Mouse (Mus musculus): ENCODE measurements around the gene Ptprcap. TPM values are rescaled to one million over a fixed set of nuclear protein-coding genes. Genes with fewer than 3 reads are reported as not detected.

Ptprcap gene
- total RNA-seq, 1 experiment from 2014 or later: 3.9 TPM

DNA sequence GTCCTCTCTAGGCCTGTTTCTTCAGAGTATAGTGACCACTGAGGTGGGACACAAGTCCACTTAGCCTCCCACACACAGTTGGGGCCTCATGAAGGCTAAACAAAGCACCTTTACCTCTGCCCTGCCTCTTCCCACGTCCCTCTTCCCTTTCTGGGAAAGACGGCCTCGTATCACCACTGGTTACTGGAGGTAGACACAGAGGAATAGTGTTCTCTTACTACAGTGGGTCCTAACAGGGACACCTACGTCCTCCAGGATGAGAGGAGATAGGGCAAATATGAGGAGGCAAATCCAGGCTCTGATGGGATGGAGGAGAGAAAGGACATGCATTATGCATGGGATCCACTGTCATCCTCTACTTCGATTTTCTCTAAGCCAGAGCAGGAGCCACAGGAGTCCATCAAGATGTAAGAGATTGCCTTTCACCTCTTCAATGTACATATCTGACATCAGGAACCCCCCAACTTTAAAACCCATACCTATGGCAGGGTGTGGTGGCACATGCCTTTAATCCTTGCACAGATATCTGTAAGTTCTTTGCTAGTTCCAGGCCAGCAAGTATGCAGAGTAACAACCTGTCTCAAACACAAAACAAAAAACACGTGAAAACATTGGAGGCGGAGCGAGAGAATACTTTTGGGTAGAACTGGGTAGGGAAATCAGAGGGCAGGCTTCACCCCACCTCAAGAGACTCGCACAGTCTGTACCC lies 5.5 kb upstream of the Ptprcap start:
- DNase-seq: no peak

DNA sequence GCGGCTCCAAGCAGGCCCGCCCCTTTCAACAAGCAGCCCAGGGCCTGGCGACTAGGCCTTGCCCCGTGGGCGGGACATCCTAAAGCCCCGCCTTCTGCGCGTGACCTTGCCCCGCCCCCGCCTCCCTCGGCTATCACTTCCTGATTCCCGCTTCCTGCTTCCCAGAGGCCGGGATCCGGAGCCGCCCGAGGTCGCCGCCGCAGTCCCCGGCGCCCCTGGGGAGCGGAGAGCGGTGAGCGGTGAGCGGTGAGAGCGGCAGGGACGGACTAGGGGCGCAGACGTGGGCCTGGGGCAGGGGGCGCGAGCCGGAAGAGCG lies 5.0 kb upstream of the Ptprcap start, which contains the start of gene Coro1b:
Coro1b (plus strand) TSS at position 129 of the 316 bp plus-strand sequence.
- peak; percentile 98 for DNase-seq

DNA sequence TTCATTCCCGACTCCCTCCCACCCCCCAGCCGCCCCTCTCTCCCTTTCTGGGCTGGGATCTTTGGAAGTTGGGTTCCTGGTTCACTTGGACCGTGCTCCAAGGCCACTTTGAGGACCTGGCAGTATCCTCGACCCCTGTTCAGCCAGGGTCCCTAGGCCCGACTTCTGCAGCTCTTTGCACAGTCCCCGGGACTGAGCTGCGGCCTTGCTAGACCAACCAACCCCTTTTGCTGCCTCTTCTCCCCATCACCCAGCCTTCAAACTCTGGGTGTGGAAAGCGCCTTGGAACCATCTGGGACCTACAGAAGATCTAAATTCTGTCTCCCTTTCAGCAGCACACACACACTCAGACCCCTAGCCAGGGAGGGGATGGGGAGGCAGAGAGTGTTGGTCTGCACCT lies 4.6 kb upstream of the Ptprcap start:
- DNase-seq: no peak

DNA sequence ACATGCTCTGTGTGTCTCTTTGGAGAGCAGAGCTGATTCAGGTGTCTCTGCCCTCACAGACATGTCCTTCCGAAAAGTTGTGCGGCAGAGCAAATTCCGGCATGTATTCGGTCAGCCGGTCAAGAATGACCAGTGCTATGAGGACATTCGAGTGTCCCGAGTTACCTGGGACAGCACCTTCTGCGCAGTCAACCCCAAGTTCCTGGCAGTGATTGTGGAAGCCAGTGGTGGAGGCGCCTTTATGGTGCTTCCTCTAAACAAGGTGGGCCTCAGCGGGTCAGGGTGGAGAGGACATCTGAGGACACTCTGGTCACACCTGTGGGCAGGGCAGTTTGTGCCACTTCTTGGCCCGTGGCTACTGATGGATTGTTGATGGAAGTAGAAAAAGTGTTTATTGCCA lies 4.1 kb upstream of the Ptprcap start:
- no peak for DNase-seq

DNA sequence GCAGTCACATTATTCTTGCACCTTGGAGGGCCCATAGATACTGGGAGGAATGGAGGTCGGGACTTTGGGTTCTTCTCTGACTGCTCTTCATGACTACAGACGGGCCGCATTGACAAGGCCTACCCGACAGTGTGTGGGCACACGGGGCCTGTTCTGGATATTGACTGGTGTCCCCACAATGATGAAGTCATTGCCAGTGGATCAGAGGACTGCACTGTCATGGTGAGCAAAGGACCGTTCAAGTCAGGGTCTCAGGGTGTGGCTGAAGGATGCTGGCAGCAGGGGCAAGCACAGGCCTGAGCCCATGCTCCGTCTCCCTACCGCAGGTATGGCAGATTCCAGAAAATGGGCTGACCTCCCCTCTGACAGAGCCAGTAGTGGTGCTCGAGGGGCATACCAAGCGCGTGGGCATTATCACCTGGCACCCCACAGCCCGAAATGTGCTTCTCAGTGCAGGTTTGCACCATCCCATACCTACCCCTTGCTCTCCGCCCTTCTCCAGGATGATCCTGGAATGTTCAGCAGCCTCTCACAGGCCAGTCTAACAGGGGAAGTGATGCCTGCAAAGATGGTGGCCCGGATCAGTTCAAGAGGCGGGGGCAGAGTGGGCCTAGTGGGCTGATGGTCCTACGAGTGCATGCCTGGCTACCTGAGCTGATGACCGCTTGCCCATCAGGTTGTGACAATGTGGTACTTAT lies 3.5 kb upstream of the Ptprcap start:
- no peak for DNase-seq

DNA sequence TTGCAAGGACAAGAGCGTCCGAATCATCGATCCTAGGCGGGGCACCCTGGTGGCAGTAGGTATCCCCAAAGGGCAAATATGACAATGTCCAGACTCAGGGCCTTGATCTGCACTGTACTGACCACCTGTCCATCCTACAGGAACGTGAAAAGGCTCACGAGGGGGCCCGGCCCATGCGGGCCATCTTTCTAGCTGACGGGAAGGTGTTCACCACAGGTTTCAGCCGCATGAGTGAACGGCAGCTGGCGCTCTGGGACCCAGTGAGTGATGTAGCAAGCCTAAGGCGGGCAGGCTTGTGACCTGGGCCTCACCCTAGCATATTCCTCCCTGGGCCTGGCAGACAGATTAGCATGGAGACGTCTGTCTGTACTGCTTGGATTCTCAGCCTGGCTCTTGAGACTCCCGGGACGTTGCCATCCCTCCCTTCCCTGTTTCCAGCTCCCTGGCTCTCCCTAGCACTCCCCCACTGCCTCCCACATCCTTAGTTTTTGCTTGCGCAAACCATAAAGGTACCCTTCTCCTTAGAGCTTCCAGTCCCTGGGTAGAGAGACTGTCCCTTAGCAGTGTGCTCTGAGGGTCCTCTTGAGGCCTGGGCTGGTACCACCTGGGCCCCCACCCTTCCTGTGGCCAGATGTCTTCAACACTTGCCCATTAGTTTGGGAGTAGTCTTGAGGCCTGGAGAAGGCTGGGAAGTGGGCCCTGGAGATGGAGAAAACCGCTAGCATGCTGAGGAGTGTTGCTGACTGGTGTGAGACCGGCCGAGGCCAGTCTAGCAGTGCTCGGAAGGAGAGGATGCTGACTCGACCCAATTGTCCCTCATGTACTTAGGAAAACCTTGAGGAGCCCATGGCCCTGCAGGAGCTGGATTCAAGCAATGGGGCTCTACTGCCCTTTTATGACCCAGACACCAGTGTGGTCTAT lies 2.6 kb upstream of the Ptprcap start:
- DNase-seq: no peak

DNA sequence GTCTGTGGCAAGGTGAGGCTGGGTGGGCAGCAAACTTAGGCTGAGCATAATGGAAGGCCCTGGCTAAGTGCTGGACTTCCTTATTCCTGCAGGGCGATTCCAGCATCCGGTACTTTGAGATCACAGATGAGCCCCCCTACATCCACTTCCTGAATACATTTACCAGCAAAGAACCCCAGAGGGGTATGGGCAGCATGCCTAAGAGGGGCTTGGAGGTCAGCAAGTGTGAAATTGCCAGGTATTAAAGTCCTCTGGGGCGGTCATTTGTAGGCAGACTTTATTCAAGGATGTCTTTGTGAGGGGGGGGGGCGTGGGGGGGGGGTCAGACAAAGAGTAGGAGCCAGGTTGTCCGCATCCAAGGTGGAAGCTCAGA lies 1.9 kb upstream of the Ptprcap start:
- no peak for DNase-seq

DNA sequence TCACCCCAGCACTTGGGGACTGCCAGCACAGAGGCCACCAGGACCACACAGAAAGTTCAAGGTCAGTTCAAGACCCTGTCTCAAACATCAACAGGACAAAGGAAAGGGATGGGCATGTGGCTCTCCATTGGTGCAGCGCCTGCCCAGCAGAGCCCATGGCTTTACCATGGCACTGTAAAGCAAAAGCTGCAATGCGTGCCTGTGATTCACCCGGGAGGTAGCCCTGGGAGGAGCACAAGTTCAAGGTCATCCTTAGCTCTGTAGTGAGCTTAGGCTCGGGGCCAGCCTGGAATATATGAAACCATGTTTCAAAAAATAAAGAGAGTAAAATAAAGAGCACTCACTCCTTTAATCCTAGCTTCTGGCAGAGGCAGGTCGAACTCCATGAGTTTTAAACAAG lies 1.5 kb upstream of the Ptprcap start:
- peak; percentile 54 for DNase-seq

DNA sequence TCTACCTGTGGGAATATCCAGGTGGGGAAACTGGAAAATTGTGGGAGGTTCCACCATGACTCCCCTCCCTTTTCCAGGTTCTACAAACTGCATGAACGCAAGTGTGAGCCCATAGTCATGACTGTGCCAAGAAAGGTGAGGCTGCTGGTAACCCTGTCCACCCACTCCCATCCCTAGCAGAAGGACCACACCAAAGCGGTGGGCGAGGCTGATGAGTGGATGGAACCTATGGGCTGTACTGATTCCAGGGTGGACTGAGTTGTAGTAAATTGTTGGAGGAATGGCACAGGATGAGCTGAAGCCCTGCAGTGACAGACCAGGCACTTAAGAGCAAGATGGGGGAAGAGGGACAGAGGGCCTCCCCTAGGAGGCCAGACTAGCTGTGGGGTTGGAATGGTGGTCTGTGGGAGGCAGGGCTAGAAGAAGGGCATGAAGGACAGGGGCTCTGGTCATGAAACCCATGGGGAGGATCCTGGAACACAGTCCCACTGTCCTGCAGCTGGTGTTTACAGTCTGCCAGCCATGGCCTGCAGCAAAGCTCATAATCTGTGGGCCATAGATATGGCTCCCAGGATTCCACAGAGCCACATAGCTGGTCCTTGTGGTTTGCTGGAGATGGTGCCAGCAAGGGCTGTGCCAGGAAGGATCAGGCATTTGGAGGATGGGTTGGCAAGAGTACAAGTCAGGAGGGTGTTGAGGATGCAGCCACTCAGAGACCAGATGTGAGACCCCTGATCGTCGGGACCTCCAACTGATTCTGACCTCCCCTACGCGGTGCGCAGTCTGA lies 766 bp upstream of the Ptprcap start:
- DNase-seq: no peak

DNA sequence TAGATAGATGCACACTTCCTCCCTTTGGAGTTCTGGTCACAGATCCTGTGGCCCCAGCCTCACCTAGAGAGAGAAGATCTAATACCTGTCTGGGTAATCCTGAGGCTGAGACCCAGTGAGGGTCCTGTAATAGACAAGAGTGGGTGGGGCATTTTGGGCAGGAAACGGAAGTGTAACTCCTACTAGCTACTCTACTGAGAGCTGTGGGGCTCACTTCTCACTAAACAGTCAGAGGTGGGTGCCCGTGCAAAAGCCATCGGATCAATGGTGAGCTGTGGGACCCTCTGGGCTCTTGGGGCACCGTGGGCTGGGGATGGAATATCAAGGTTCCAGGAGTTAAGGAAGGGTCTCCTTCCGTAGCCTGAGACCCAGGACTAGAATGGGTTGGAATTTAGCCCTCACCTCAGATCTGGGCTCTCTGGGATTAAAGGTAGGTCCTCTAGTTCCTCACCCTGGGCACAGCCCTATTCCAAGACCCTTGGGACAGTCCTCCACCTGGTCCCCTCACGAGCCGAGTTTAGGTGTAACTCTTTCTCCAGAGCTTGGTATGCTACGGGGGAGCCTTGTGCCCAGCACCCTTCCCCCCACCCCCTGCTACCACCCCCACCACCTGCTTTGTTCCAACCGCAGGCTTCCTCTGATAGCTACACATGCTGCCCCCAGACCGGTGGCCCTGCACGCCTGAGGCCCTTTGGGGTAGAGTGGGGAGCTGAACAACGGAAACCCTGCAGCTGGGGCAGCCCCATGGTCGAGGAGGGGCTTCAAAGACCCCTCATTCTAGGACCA lies 1.2 kb downstream of the Ptprcap start:
- no peak for DNase-seq

DNA sequence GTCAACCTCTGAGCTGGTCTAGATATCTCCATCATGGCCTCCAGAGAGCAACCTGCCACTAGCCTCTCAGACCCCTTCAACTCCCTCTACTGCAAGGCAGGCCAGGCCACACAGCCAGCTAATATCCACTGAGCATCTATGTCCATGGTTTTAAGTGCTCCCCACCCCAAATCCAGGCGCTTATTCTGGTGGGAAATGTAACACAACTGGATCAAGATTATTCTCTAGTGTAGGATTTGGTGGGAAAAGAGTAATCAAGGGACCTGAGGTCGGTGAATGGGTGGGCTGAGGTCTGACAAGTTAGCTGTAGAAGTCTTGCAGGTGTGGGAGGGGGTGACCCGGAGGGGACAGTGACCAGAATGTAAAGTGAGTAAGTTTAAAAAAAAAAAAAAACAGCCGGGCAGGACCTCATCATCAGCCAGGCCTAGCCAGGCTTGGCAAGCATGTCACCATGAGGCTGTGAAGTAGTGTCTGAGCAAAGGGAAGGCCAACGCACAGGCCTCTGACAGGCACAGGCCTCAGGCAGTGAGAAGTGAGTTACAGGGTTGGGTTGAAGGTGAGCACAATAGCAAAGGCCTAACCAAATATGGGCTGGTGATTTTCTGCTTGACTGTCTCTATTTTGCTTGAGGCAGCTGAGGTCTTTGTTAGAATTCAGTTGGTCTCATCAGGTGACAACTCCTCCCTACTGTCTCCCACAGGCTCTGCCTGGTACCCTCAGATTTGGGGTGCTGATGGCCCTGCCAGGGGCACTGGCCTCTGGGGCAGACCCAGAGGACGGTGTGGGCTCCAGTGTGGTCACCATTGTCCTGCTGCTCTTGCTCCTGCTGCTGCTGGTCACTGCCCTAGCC lies 2.0 kb downstream of the Ptprcap start:
- DNase-seq: no peak

DNA sequence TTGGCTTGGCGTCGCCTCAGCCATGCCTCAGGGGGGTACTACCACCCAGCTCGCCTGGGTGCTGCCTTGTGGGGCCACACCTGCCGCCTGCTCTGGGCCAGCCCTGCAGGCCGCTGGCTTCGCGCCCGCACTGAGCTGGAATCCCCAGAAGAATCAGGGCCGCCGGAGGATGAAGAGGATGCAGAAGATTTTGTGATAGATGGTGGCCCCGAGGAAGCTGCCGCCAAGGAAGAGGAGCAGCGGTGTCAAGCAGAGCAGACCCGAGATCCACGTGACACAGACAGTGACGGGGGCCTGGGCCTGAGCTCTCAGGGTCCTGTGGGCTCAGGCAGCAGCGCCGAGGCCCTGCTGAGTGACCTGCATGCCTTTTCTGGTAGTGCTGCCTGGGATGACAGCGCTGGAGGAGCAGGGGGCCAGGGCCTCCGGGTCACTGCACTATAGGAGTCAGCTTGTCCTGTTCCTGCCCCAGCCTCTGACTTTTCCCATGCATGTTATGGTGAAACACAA lies 2.7 kb downstream of the Ptprcap start:
- no peak for DNase-seq

DNA sequence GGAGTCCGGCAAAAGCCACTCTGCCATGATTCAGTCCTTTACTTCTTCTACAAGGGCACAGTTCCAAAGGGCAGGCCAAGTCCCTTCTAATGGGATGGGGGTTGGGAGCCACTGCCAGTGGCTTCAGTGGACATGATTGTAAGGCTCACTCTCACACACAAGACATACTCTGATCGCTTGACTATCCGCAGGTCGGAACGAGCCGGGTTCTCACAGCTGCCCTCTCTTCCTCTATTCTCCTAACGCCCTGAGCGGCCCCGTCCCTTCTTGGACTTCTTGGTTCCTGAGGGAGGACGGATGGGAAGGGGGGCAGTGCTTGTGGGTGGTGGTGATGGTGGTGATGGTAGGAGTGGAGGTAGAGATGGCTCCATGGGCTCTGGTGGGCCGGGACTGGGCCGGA lies 3.4 kb downstream of the Ptprcap start:
- no peak for DNase-seq

DNA sequence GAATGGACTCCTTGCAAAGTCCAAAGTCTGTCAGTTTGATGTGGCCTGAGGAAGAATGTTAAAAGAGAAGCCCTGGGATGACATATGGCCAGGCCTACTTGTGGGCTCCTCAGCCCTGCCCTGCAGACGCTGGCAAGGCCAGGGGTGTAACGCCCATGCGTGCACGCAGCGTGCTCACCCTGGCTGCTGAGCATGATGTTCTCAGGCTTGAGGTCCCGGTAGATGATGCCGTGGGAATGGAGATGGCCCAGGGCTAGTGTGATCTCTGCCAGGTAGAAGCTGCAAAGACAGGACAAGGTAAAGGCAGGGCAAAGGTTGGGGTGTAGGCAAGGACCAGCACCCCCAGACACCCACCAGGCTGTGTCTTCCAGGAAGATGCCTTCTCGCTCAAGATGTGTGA lies 5.6 kb downstream of the Ptprcap start:
- DNase-seq: no peak

DNA sequence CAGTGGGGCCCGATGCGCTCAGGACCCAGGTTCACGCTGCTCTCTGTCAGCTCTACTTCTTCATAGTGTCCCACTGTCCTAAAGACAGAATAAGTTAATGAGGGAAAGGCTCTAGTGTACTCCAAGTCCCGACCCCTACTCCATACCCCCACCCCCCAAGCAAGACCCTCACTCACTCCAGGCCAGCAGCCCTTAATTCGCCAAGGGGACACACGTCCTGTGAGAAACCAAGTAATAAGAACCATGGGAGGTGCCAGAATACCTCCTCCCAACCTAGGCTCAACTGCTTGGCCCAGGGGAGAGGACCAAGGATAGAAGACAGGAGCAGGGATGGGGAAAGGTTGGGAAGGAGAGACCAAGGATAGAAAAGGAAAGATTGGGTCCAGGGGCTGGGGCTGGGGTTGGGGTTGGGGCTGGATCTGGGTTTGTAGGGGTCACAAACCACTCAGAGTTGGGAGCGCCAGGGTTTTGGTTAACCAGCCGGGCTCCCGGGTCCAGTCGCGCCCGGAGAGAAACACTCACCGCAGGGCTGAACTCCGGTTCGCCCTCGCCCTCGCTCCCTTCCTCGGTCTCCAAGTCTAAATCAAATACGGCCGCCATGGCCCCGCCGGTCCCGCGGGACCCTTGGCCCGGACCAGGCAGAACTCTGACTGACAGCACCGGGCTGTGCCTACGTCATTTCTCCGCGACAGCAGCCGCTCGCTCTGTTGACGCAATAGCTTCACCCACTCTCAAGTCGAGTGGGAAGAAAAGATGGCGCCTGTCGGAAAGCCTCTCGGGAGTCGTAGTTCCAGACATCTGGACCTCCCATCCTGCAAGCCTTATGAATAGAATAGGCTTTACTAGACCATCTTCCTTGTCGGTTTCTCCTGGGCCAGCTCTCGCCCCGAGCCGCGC lies 9.5 kb downstream of the Ptprcap start, which contains the start of gene Rps6kb2:
Rps6kb2 (minus strand) TSS at position 709 of the 897 bp plus-strand sequence.
- DNase-seq: peak; percentile 93

DNA sequence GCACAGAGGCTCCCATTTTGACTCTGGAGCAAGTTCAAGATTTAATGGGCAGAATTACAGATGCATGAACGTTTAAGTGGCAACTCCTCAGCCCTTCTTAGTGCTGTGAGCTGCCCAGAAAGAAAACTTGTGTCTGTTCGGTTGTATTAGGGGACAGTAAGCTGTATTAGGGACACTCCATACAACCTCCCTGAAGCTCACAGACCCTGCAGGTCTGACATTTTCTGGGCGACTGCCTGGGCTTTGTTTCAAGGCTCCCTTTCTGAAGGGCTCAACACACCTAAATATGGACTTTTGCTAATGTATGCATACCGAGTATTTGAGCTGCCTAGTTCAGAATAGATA lies 10.1 kb downstream of the Ptprcap start:
- no peak for DNase-seq

DNA sequence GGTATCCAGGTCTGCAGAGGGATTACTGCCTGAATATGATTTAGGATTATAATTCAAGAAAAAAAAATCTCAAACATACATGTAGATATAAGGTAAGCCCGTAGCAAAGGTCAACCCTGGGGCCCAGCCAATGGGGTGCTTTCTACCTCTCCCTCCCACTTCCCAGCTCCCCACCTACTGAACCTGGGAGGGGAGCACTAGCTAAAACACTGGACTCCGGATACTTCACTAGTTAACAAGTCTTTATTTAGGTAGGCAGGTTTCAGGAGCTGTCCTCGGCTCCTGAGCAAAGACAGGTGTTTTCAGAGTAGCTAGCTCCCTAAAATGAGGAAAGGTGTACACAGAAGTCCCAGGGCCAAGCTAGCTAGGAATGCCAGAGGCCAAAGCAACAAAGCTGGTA lies 10.7 kb downstream of the Ptprcap start:
- DNase-seq: no peak

DNA sequence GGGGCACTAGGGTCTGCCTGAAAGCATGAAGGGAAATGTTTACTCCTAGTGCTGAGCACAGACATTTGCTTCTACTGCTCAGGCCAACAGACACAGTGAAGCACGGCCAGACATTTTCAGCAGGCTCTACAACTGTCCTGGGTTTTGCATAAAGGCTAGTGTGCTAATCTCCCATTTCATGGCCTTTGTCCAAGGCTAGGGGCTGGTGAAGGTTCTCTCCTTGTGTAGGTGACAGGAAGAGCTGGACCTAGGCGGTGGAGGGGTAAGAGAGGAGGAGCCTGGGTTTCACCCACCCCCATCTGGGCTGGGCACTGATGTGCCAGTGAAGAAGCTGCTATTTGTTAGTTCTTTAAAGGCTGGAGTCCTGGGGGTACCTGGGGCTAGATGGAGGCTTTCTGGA lies 11.3 kb downstream of the Ptprcap start:
- no peak for DNase-seq
